Mouse (Mus musculus) myocyte (in vitro differentiated cells): Measurements from ENCODE around the gene Auts2. TPM values are rescaled to one million over a fixed set of nuclear protein-coding genes. Genes with fewer than 3 reads are reported as not detected.

ENCODE experiments used
- H3K27me3 ChIP-seq: one replicate; pipeline ENCODE4 v1.6.1; 2011; ENCODE audit not compliant: control insufficient read depth, insufficient read depth, insufficient read length
- H3K36me3 ChIP-seq: one replicate; pipeline ENCODE4 v1.6.1; 2011; ENCODE audit not compliant: control insufficient read depth, insufficient read depth
- H3K4me2 ChIP-seq: one replicate; pipeline ENCODE4 v1.6.1; 2011; ENCODE audit warnings: low read depth, control low read depth
- H3K4me3 ChIP-seq: one replicate; pipeline ENCODE4 v1.5.1; 2011; ENCODE audit warnings: mild to moderate bottlenecking, control low read depth, moderate library complexity
- H3K79me2 ChIP-seq: one replicate; pipeline ENCODE4 v1.6.1; 2011; ENCODE audit not compliant: control insufficient read depth, insufficient read depth
- H3ac ChIP-seq: one replicate; pipeline ENCODE4 v1.6.1; 2011; ENCODE audit not compliant: control insufficient read depth, insufficient read length
- CEBPB ChIP-seq: IDR thresholded peaks from 2 replicates; pipeline ENCODE4 v1.6.1; 2011; ENCODE audit warnings: mild to moderate bottlenecking, moderate library complexity; ENCODE audit not compliant: poor library complexity, insufficient read depth, severe bottlenecking
- E2F4 ChIP-seq: IDR thresholded peaks from one replicate; pipeline ENCODE4 v1.6.1; 2011; ENCODE audit warnings: mild to moderate bottlenecking, control low read depth, moderate library complexity; ENCODE audit not compliant: insufficient read depth
- MAX ChIP-seq: IDR thresholded peaks from one replicate; pipeline ENCODE4 v1.6.1; 2011; ENCODE audit warnings: low read depth, mild to moderate bottlenecking, control low read depth
- MYOD1 ChIP-seq, 3 experiments: IDR thresholded peaks; one replicate each; pipeline ENCODE4 v1.6.1; 2011; ENCODE audit warnings: control low read depth in 2 of 3, low read depth in 2 of 3, mild to moderate bottlenecking in 2 of 3, moderate library complexity in 1 of 3; ENCODE audit not compliant: insufficient read length in 2 of 3, control insufficient read depth in 1 of 3
- MYOG ChIP-seq, 3 experiments: IDR thresholded peaks; one replicate each; pipeline ENCODE4 v1.6.1; 2011; ENCODE audit warnings: control low read depth in 2 of 3, low read depth in 2 of 3, mild to moderate bottlenecking in 2 of 3; ENCODE audit not compliant: insufficient read length in 2 of 3, control insufficient read depth in 1 of 3, insufficient read depth in 1 of 3
- POLR2A ChIP-seq: IDR thresholded peaks from one replicate; pipeline ENCODE4 v1.6.1; 2011; ENCODE audit warnings: low read depth, mild to moderate bottlenecking, control low read depth, moderate library complexity; ENCODE audit not compliant: insufficient read length
- POLR2AphosphoS2 ChIP-seq: IDR thresholded peaks from one replicate; pipeline ENCODE4 v1.6.1; 2011; ENCODE audit warnings: low read depth, control low read depth; ENCODE audit not compliant: insufficient read length
- REST ChIP-seq: IDR thresholded peaks from one replicate; pipeline ENCODE4 v1.6.1; 2011; ENCODE audit warnings: mild to moderate bottlenecking, control low read depth, moderate library complexity; ENCODE audit not compliant: insufficient read depth, insufficient read length
- SRF ChIP-seq: IDR thresholded peaks from one replicate; pipeline ENCODE4 v1.6.1; 2011; ENCODE audit warnings: low read depth; ENCODE audit not compliant: control insufficient read depth, insufficient read length
- TCF12 ChIP-seq: IDR thresholded peaks from one replicate; pipeline ENCODE4 v1.6.1; 2011; ENCODE audit warnings: mild to moderate bottlenecking, control low read depth; ENCODE audit not compliant: poor library complexity, insufficient read depth, severe bottlenecking
- TCF3 ChIP-seq: IDR thresholded peaks from one replicate; pipeline ENCODE4 v1.6.1; 2011; ENCODE audit warnings: low read depth, control low read depth; ENCODE audit not compliant: insufficient read length
- USF1 ChIP-seq: IDR thresholded peaks from one replicate; pipeline ENCODE4 v1.6.1; 2011; ENCODE audit warnings: low read depth, mild to moderate bottlenecking, control low read depth, moderate library complexity
- polyA plus RNA-seq: library from polyadenylated mRNA; unstranded; fragments of >200 nt; fragmentation: generic; extraction: Trizol; gene quantifications from one replicate; pipeline ENCODE4 v1.2.1, GENCODE M21; 2012; ENCODE audit warnings: missing spikeins

Gene Auts2
- polyA plus RNA-seq, 1 experiment: 8.0 TPM

GRCm38 (mm10) chr5:131524900-131525465 is 1018.2 kb downstream of the Auts2 start:
- Histone ChIP-seq H3ac (no peak overlapping the region), H3K27me3 (no peaks in the 10 kb centered on the region), H3K79me2 (peaks cover 81% of the 10 kb centered on the region), H3K36me3 (no peaks in the 10 kb centered on the region), H3K4me3 (no peak overlapping the region), H3K4me2 (no peak overlapping the region)
- TF ChIP-seq CEBPB (no peak), USF1 (no peak), E2F4 (no peak), TCF12 (no peak), REST (no peak), TCF3 (no peak), MYOG (IDR thresholded peaks at IDR 0.05; ENCODE audit: control insufficient read depth in 1 of 3, insufficient read depth in 1 of 3, insufficient read length in 2 of 3, low read depth in 2 of 3) (no peak), SRF (no peak), MAX (no peak), MYOD1 (IDR thresholded peaks at IDR 0.05; ENCODE audit: control insufficient read depth in 1 of 3, insufficient read length in 2 of 3, low read depth in 2 of 3) (no peak), POLR2AphosphoS2 (no peak), POLR2A (no peak)

DNA sequence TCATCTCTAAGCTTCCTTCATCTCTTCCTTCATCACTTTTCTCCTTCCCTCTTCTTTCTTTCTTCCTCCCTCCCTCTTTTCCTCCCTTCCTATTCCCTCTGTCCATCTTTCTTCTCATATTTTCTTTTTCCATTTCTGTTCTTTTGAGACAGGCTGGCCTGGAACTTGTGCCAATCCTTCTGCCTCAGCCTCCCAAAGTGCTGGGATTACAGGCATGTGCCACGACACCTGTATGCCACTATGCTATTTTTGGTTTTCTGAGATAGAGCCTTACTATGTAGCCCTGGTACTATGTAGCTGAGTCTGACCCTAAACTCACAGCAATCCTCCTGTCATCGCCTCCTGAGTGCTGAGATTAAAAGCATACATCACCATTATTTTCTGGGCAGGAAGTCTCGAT is 1023.6 kb downstream of the Auts2 start:
- Histone ChIP-seq H3ac (no peak overlapping the region), H3K4me2 (no peak overlapping the region), H3K36me3 (no peaks in the 10 kb centered on the region), H3K4me3 (no peak overlapping the region), H3K27me3 (no peaks in the 10 kb centered on the region), H3K79me2 (peaks cover 70% of the 10 kb centered on the region)
- TF ChIP-seq POLR2AphosphoS2 (no peak), SRF (no peak), MAX (no peak), TCF3 (no peak), TCF12 (no peak)

GRCm38 (mm10) chr5:131517677-131518076 is 1025.5 kb downstream of the Auts2 start:
- Histone ChIP-seq H3K4me2 (no peak overlapping the region), H3K36me3 (no peaks in the 10 kb centered on the region), H3K4me3 (no peak overlapping the region)

DNA sequence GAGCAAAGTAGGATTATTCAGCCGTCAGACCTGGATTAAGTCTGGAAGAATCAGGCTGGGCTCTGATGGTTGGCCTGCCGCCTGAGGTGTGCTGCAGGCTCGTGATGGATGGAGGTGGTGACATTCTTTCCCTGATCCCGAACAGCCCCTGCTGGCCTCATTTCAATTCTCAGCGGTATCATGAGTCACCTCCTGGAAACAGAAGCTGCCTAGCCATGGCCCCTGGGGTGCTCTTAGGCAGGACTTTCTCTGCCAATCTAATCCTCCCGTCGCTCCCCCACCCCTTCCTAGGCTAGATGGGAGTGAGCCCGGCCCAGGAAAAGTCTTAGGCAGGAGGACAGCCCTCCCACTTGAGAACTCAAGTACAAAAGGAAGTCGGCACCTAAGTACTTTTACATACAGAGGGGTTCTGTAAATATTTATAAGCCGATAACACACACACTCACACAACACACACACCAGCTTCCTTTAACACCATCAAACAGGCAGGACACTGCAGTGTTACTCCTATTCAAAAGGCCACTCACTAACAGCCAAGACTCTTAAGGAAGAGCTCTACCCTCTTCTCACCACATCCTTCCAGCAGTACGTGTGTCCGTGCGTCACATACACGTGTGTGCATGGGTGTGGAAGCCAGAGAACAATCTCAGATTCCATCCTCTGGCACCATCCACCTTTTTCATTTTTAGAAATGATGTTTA is 1027.3 kb downstream of the Auts2 start:
- Histone ChIP-seq H3K4me2 (peak overlapping the region; percentile 72), H3K4me3 (no peak overlapping the region)
- TF ChIP-seq TCF12 (no peak), MAX (no peak), CEBPB (no peak), E2F4 (no peak), REST (no peak), USF1 (no peak), TCF3 (no peak), MYOG (IDR thresholded peaks at IDR 0.05; ENCODE audit: control insufficient read depth in 1 of 3, insufficient read depth in 1 of 3, insufficient read length in 2 of 3, low read depth in 2 of 3) (no peak), MYOD1 (IDR thresholded peaks at IDR 0.05; ENCODE audit: control insufficient read depth in 1 of 3, insufficient read length in 2 of 3, low read depth in 2 of 3) (no peak), SRF (no peak), POLR2AphosphoS2 (no peak), POLR2A (no peak)

More at GRCm38 (mm10) chr5:131517677-131518076, 1025.5 kb downstream of the Auts2 start:
- TF ChIP-seq REST (no peak), MAX (no peak), MYOD1 (IDR thresholded peaks at IDR 0.05; ENCODE audit: control insufficient read depth in 1 of 3, insufficient read length in 2 of 3, low read depth in 2 of 3) (no peak), CEBPB (no peak), POLR2AphosphoS2 (no peak), MYOG (IDR thresholded peaks at IDR 0.05; ENCODE audit: control insufficient read depth in 1 of 3, insufficient read depth in 1 of 3, insufficient read length in 2 of 3, low read depth in 2 of 3) (no peak), POLR2A (no peak), TCF12 (no peak), E2F4 (no peak), USF1 (no peak), SRF (no peak)
- Histone ChIP-seq H3K27me3 (no peaks in the 10 kb centered on the region), H3ac (no peak overlapping the region), H3K79me2 (peaks cover 60% of the 10 kb centered on the region)

More for the DNA sequence above, 1027.3 kb downstream of the Auts2 start:
- Histone ChIP-seq H3K36me3 (no peaks in the 10 kb centered on the region), H3K79me2 (peaks cover 53% of the 10 kb centered on the region), H3ac (no peak overlapping the region), H3K27me3 (no peaks in the 10 kb centered on the region)
